Mouse (Mus musculus) kidney, embryonic 15.5 days (tissue): ENCODE results near the gene Gm11037. TPM values are rescaled to one million over a fixed set of nuclear protein-coding genes. Genes with fewer than 3 reads are reported as not detected.

Experiments used
- ATAC-seq: fragments of 200-750 bp; cut with Nextera tagmentation; replicated peaks from 2 replicates; pipeline ENCODE4 v1.8.0; 2017; ENCODE audit warnings: moderate TSS enrichment; ENCODE audit not compliant: low FRiP score
- H3K27ac ChIP-seq: fragments of 300-500 bp; sonication (generic); 2 replicates; pipeline ENCODE4 v1.5.1; 2015; ENCODE audit warnings: mild to moderate bottlenecking, inconsistent platforms
- H3K27me3 ChIP-seq: fragments of 300-500 bp; sonication (generic); 2 replicates; pipeline ENCODE4 v1.6.1; 2015; ENCODE audit warnings: inconsistent platforms
- H3K36me3 ChIP-seq: fragments of 300-500 bp; sonication (generic); 2 replicates; pipeline ENCODE4 v1.6.1; 2015; ENCODE audit warnings: inconsistent platforms
- H3K4me1 ChIP-seq: fragments of 300-500 bp; sonication (generic); 2 replicates; pipeline ENCODE4 v1.6.1; 2015; ENCODE audit warnings: inconsistent platforms
- H3K4me2 ChIP-seq: fragments of 300-500 bp; sonication (generic); 2 replicates; pipeline ENCODE4 v1.6.1; 2015; ENCODE audit warnings: moderate library complexity, mild to moderate bottlenecking, inconsistent platforms
- H3K4me3 ChIP-seq: fragments of 300-500 bp; sonication (generic); replicated peaks from 2 replicates; pipeline ENCODE4 v1.5.1; 2015; ENCODE audit warnings: mild to moderate bottlenecking, inconsistent platforms
- H3K9ac ChIP-seq: fragments of 300-500 bp; sonication (generic); 2 replicates; pipeline ENCODE4 v1.6.1; 2015; ENCODE audit warnings: mild to moderate bottlenecking, inconsistent platforms
- H3K9me3 ChIP-seq: fragments of 300-500 bp; sonication (generic); replicated peaks from 2 replicates; pipeline ENCODE4 v1.6.1; 2016; ENCODE audit warnings: inconsistent platforms
- WGBS: fragments of 180-500 bp; shearing (Covaris S2); methylation state at CpG from one replicate; pipeline ENCODE4 v1.1.7; 2015; ENCODE audit warnings: mixed read lengths; 5-methylcytosine and 5-hydroxymethylcytosine counted together
- polyA plus RNA-seq: library from polyadenylated mRNA; unstranded; fragments of >200 nt; fragmentation: Nextera tagmentation; extraction: Ambion mirVana; gene quantifications from 2 replicates; pipeline ENCODE4 v1.2.1, GENCODE M21; 2015

The Gm11037 gene
- polyA plus RNA-seq, 1 experiment from 2014 or later = not detected

DNA sequence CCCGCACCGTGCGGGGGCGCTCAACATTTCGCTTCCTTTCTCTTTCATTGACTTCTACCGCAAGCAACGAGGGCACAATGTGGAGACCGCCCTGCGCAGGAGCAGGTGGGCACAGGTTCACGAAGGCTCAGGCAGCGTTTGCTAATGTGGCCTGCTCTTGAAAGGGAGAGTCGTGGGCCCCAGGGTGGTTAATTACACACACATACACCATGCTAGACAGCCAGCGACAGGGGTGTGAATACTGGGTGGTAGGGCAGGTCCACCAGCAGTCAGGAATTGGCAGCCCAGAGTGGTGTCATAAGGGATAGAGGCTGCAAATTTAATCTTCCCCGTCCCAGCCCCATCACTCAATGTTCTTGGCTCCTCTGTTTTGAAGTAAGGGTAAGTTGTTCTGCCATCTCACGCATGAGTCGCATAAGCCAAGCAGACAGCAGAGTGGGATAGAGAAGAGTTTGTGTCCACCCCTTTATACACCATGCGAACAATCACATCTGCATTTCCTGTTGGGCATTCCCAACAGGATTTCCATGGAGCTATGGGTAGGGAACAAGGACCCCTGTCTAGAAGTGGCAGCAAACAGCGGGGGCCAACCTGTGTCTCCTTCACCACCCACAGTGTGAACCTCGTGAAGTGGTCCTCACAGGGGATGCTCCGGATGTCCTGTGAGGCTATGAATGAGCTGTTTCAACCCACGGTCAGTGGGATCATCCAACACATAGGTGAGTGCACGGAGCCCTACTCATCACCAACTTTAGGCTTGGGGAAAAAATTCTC, 9.9 kb downstream of the Gm11037 start:
- Histone ChIP-seq H3K4me1 (peaks cover 33% of the 10 kb centered on the region), H3K9ac (no peak overlapping the region), H3K4me2 (peak overlapping the region; percentile 24; the same call in 1 of the 2 replicates), H3K36me3 (peaks cover 87% of the 10 kb centered on the region), H3K27me3 (no peaks in the 10 kb centered on the region), H3K27ac (no peak overlapping the region), H3K4me3 (no peak overlapping the region), H3K9me3 (no peaks in the 10 kb centered on the region)
- no peak for ATAC-seq
- 73% methylated on average over 22 of the region's 22 CpGs for WGBS

DNA sequence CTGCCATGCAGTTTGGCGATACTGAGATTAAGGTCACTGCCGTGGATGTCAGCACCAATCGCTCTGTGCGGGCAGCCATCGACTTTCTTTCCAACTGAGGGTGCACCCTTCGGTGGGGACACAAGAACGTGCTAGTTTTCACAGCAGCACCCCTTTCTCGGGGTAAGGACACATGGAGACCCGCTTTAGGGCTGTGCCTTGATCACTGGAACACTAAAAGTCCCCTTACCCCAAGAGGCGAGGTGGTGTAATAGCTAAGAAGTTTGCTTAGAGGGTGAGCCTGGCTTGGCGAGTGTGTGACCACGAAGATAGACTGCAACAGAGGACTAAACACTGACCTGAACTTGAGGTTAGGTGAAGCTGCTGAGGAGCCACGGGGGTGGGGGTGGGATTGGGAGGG, 11.8 kb downstream of the Gm11037 start:
- WGBS = 65% methylated on average over 13 of the region's 13 CpGs
- Histone ChIP-seq H3K27me3 (no peaks in the 10 kb centered on the region), H3K36me3 (peaks cover 85% of the 10 kb centered on the region), H3K9ac (no peak overlapping the region), H3K27ac (0 out of 2 replicates have a peak overlapping the region, but pooled peaks have one; percentile 9), H3K4me1 (peaks cover 26% of the 10 kb centered on the region), H3K4me2 (no peak overlapping the region), H3K9me3 (no peaks in the 10 kb centered on the region), H3K4me3 (no peak overlapping the region)
- ATAC-seq = no peak

DNA sequence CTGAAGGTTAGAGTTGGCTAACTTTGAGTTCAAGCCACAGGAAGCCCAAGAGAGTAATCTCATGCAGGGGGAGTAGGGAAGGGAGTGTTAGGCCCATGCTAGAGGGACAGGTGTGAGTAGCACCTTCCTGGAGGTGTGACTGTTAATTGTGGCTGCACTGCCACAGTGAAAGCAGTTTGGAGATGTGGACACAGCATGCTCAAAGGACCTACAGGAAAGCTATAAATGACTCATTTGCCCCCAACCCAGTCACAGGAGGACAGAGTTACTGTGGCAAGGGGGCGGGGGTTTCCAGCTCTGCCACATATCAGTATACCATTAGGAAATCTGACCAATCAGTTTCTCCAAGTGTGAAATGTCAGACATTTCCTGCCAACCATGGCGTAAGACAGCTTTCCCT, 12.2 kb downstream of the Gm11037 start:
- no peak overlapping the region for H3K4me2 ChIP-seq
- H3K4me3 ChIP-seq = no peak overlapping the region
- H3K9ac ChIP-seq = no peak overlapping the region
- peaks cover 89% of the 10 kb centered on the region for H3K36me3 ChIP-seq
- 74% methylated on average over 2 of the region's 2 CpGs for WGBS
- no peak overlapping the region for H3K27ac ChIP-seq
- ATAC-seq = no peak
- no peaks in the 10 kb centered on the region for H3K9me3 ChIP-seq
- H3K4me1 ChIP-seq = peaks cover 25% of the 10 kb centered on the region
- no peaks in the 10 kb centered on the region for H3K27me3 ChIP-seq

- Histone ChIP-seq H3K4me1 (peaks cover 17% of the 10 kb centered on the region), H3K27ac (no peak overlapping the region), H3K9me3 (no peaks in the 10 kb centered on the region), H3K9ac (no peak overlapping the region), H3K4me2 (no peak overlapping the region), H3K4me3 (no peak overlapping the region), H3K36me3 (peaks cover 89% of the 10 kb centered on the region), H3K27me3 (no peaks in the 10 kb centered on the region)
- 81% methylated on average over 21 of the region's 21 CpGs for WGBS
- no peak for ATAC-seq
Measured at GRCm38 (mm10) chr2:131146193-131147042, 13.1 kb downstream of the Gm11037 start.

DNA sequence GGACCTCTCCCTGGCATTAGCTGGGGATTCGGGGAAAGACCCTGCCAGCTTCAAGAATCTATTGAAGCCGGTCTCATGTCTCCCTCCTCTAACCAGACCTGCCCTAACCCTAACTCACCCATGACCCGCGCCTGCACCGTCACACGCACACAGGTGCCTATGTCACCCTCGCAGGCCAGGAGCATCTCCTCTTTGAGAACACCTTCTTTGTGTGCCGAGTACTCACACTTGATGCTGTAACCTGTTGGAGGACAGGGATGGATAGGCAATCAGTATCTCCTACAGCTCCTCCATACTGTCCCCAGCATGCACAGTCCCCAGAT, 13.7 kb downstream of the Gm11037 start:
- Histone ChIP-seq H3K9ac (no peak overlapping the region), H3K4me1 (peaks cover 11% of the 10 kb centered on the region), H3K4me2 (no peak overlapping the region), H3K4me3 (no peak overlapping the region), H3K27ac (no peak overlapping the region), H3K27me3 (no peaks in the 10 kb centered on the region), H3K36me3 (peaks cover 89% of the 10 kb centered on the region), H3K9me3 (no peaks in the 10 kb centered on the region)
- WGBS = 95% methylated on average over 8 of the region's 8 CpGs
- ATAC-seq = no peak

DNA sequence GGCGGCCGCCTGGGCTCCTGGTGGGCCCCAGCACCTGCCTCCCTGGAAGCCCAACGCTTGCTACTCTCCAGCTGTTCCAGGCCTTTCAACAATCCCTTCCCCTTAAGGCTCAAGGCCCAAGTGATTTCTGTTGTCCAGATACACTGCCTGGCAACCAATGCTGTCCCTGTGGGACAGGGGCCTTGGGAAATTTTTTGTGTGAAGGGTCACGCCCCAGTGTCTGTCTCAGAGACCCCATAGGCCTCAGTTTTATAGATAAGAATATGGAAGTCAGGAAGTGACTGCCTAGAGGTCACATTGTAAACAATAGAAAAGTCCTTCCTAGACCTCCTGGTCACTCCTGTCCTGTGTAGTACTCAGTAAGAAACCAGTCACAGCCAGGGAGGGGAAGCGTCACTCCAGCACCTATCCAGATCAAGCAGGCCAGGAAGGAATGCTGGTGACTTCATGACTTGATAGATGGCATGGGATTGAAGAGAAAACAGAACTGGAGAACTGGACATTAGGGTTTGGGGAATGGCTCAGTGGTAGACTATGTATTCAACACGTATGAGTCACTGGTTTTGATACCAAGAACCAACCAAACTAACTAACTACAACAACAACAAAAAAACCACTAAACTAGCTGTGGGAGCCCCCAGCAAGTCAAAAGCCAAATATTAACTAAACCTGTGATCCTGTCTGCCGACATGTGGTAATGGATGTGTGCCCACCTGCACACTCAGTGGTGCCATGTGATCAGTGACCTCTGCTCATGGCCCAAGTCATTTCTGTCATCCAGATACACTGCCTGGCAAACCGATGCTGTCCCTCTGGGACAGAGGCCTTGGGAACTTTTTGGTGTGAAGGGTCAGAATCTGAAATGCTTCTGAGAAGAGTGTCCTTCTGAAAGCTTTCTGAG, 15.3 kb downstream of the Gm11037 start:
- no peaks in the 10 kb centered on the region for H3K27me3 ChIP-seq
- H3K9me3 ChIP-seq = no peaks in the 10 kb centered on the region
- H3K4me2 ChIP-seq = no peak overlapping the region
- 86% methylated on average over 8 of the region's 8 CpGs for WGBS
- no peak overlapping the region for H3K27ac ChIP-seq
- no peak overlapping the region for H3K4me3 ChIP-seq
- no peak overlapping the region for H3K9ac ChIP-seq
- no peak for ATAC-seq
- peaks cover 94% of the 10 kb centered on the region for H3K36me3 ChIP-seq
- no peaks in the 10 kb centered on the region for H3K4me1 ChIP-seq

DNA sequence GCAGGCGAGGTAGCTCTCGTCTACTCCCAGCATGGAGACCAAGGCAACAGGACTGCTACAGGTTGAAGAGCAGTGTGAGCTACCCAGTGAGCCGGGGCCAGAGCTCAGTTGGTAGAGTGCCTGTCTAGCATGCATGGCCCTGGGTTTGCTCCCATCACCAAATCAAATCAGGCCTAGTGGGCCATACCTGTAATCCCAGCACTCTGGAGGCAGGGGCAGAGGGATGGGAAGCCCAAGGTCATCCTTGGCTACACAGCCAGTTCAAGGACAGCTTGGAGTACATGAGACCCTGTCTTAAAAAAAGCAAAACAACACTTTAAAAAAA, 15.9 kb downstream of the Gm11037 start:
- no peaks in the 10 kb centered on the region for H3K9me3 ChIP-seq
- 89% methylated on average over 3 of the region's 3 CpGs for WGBS
- no peak overlapping the region for H3K4me3 ChIP-seq
- H3K27ac ChIP-seq = no peak overlapping the region
- H3K27me3 ChIP-seq = no peaks in the 10 kb centered on the region
- H3K9ac ChIP-seq = no peak overlapping the region
- peaks cover 92% of the 10 kb centered on the region for H3K36me3 ChIP-seq
- H3K4me1 ChIP-seq = no peaks in the 10 kb centered on the region
- H3K4me2 ChIP-seq = no peak overlapping the region
- ATAC-seq = no peak

- WGBS = 88% methylated on average over 7 of the region's 7 CpGs
- H3K27ac ChIP-seq = no peak overlapping the region
- peaks cover 66% of the 10 kb centered on the region for H3K36me3 ChIP-seq
- H3K9ac ChIP-seq = no peak overlapping the region
- no peaks in the 10 kb centered on the region for H3K4me1 ChIP-seq
- H3K4me2 ChIP-seq = no peak overlapping the region
- no peak overlapping the region for H3K4me3 ChIP-seq
- H3K9me3 ChIP-seq = no peaks in the 10 kb centered on the region
- ATAC-seq = peak; percentile 47; the same call in 1 of the 2 replicates
- H3K27me3 ChIP-seq = no peaks in the 10 kb centered on the region
Measured at GRCm38 (mm10) chr2:131152166-131152730, 19.0 kb downstream of the Gm11037 start.

GRCm38 (mm10) chr2:131154036-131154435, 20.7 kb downstream of the Gm11037 start:
- H3K36me3 ChIP-seq = peaks cover 48% of the 10 kb centered on the region
- no peak for ATAC-seq
- no peak overlapping the region for H3K4me3 ChIP-seq
- no peak overlapping the region for H3K27ac ChIP-seq
- H3K9ac ChIP-seq = no peak overlapping the region
- no peak overlapping the region for H3K4me2 ChIP-seq
- WGBS = 92% methylated on average over 4 of the region's 4 CpGs
- no peaks in the 10 kb centered on the region for H3K27me3 ChIP-seq
- H3K9me3 ChIP-seq = no peaks in the 10 kb centered on the region
- peaks cover 11% of the 10 kb centered on the region for H3K4me1 ChIP-seq

DNA sequence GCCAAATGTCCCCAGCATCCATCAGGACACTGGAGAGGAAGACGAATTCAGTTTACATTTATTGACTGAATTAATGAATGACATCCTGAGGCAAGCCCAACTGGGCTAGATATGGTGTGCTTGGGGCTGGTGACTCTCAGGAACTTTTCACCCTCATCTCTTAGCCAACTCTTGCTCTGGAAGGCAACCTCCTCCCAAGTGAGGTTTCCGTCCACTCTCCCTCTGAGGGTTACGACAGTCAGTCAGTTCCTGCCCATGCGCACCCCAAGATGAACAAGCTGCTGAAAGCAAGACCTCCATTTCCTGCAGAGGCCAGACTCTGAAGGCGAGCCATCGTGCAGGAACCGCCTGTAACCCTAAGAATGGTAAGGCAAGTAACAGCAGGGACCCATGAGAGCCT, 23.7 kb downstream of the Gm11037 start:
- Histone ChIP-seq H3K9ac (no peak overlapping the region), H3K27ac (no peak overlapping the region), H3K36me3 (peaks cover 21% of the 10 kb centered on the region), H3K4me3 (no peak overlapping the region), H3K27me3 (no peaks in the 10 kb centered on the region), H3K4me1 (peaks cover 23% of the 10 kb centered on the region), H3K9me3 (no peaks in the 10 kb centered on the region), H3K4me2 (no peak overlapping the region)
- WGBS = 86% methylated on average over 7 of the region's 7 CpGs
- ATAC-seq = no peak

DNA sequence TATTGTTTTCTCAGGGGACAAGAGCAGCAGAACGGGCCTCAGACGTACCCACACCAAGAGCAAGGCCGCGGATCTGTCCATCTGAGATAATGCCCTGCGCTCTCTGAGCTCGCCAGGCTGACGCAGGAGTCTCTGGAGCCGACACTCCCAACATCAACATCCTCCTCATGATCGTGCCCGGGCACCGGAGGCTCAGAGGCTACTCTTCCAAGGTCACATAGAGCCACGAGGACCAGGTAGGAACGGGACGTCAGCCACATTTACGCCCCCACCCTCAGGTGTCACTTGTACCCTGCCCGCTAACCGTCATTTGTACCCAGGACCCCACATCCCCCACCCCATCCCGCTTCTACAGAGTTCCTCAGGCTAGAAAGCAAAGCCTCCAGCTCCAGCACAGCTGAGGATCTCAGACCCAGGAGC, 26.2 kb downstream of the Gm11037 start:
- 0% methylated on average over 18 of the region's 18 CpGs for WGBS
- peaks cover 3% of the 10 kb centered on the region; the same call in 1 of the 2 replicates for H3K36me3 ChIP-seq
- H3K9me3 ChIP-seq = no peaks in the 10 kb centered on the region
- peak overlapping the region; percentile 85 for H3K9ac ChIP-seq
- peak overlapping the region; percentile 84 for H3K27ac ChIP-seq
- H3K27me3 ChIP-seq = no peaks in the 10 kb centered on the region; the same call in 1 of the 2 replicates
- peak overlapping the region; percentile 90 for H3K4me2 ChIP-seq
- peak; percentile 63 for ATAC-seq
- peak overlapping the region; percentile 77 for H3K4me3 ChIP-seq
- H3K4me1 ChIP-seq = peaks cover 23% of the 10 kb centered on the region
